Mouse (Mus musculus): ENCODE data around the gene Gm10134. TPM values are rescaled to one million over a fixed set of nuclear protein-coding genes. Genes with fewer than 3 reads are reported as not detected.
A peak's percentile ranks its signal among the peaks of the same experiment; 100 is the strongest.

The Gm10134 gene
- not detected in 2 replicates for total RNA-seq (2014; rRNA removed; ENCODE audit: low replicate concordance)
- polyA plus RNA-seq (2015; fragmentation: Nextera tagmentation; extraction: Ambion mirVana) = 0.49 TPM in 1 of 2 replicates, not detected in the other

- ATAC-seq (ENCODE audit: insufficient read depth, low read depth) (no peak), DNase-seq (ENCODE audit: low spot score) (no peak)
- Histone ChIP-seq H3K27ac (ENCODE audit: low read depth) (no peak within 1 kb of the TSS), H3K27me3 (ENCODE audit: control insufficient read depth, insufficient read depth, low read length) (no peaks in the 10 kb centered on the region), H3K36me3 (replicated peaks; ENCODE audit: control insufficient read depth, insufficient read depth, low read length) (no peaks in the 10 kb centered on the region), H3K4me2 (ENCODE audit: low read depth, low read length) (no peak within 1 kb of the TSS), H3K4me3 (ENCODE audit: low read depth, low read length) (no peak within 1 kb of the TSS), H3K9me3 (replicated peaks; ENCODE audit: control insufficient read depth, low read length) (no peaks in the 10 kb centered on the region), H3K9ac (replicated peaks; ENCODE audit: low read depth, low read length) (no peak within 1 kb of the TSS), H3K4me1 (ENCODE audit: control insufficient read depth, insufficient read depth) (no peaks in the 10 kb centered on the region)
- 46% methylated on average over 3 of the region's 3 CpGs for WGBS
- no peak for TF ChIP-seq CTCF (IDR thresholded peaks at IDR 0.05; ENCODE audit: low read depth)
- TF ChIP-seq EP300 (IDR thresholded peaks at IDR 0.05; ENCODE audit: low read depth) = no peak
These were observed at the start of gene Gm10134 for GRCm38 (mm10) chr2:28505795-28506194. Gene Gm10134, plus strand, starts transcription at chr2:28506095.

GRCm38 (mm10) chr2:28456616-28457015 is 49.3 kb upstream of the Gm10134 start:
- Histone ChIP-seq H3K4me2 (ENCODE audit: low read depth, low read length) (no peak overlapping the region), H3K4me1 (ENCODE audit: control insufficient read depth, insufficient read depth) (no peaks in the 10 kb centered on the region), H3K27ac (ENCODE audit: low read depth) (no peak overlapping the region), H3K27me3 (ENCODE audit: control insufficient read depth, insufficient read depth, low read length) (no peaks in the 10 kb centered on the region), H3K36me3 (replicated peaks; ENCODE audit: control insufficient read depth, insufficient read depth, low read length) (no peaks in the 10 kb centered on the region), H3K9me3 (replicated peaks; ENCODE audit: control insufficient read depth, low read length) (no peaks in the 10 kb centered on the region), H3K4me3 (ENCODE audit: low read depth, low read length) (no peak overlapping the region), H3K9ac (replicated peaks; ENCODE audit: low read depth, low read length) (no peak overlapping the region)
- TF ChIP-seq EP300 (IDR thresholded peaks at IDR 0.05; ENCODE audit: low read depth) = no peak
- no peak for TF ChIP-seq CTCF (IDR thresholded peaks at IDR 0.05; ENCODE audit: low read depth)
- 69% methylated on average over 1 of the region's 1 CpGs for WGBS
- DNase-seq (ENCODE audit: low spot score) (no peak), ATAC-seq (ENCODE audit: insufficient read depth, low read depth) (no peak)

GRCm38 (mm10) chr2:28463919-28464318 is 42.0 kb upstream of the Gm10134 start:
- H3K4me1 ChIP-seq (ENCODE audit: control insufficient read depth, insufficient read depth) = peaks cover 6% of the 10 kb centered on the region; the same call in 1 of the 2 replicates
- H3K36me3 ChIP-seq (replicated peaks; ENCODE audit: control insufficient read depth, insufficient read depth, low read length) = no peaks in the 10 kb centered on the region
- TF ChIP-seq CTCF (IDR thresholded peaks at IDR 0.05; ENCODE audit: low read depth) (peak; percentile 49), EP300 (IDR thresholded peaks at IDR 0.05; ENCODE audit: low read depth) (no peak)
- H3K4me2 ChIP-seq (ENCODE audit: low read depth, low read length) = no peak overlapping the region
- H3K27me3 ChIP-seq (ENCODE audit: control insufficient read depth, insufficient read depth, low read length) = 0 out of 2 replicates have a peak, but pooled peaks cover 4% of the 10 kb centered on the region
- H3K27ac ChIP-seq (ENCODE audit: low read depth) = no peak overlapping the region
- DNase-seq (ENCODE audit: low spot score) = no peak
- no peak overlapping the region for H3K4me3 ChIP-seq (ENCODE audit: low read depth, low read length)
- no peak overlapping the region for H3K9ac ChIP-seq (replicated peaks; ENCODE audit: low read depth, low read length)
- no peak for ATAC-seq (ENCODE audit: insufficient read depth, low read depth)
- 43% methylated on average over 3 of the region's 3 CpGs for WGBS
- no peaks in the 10 kb centered on the region for H3K9me3 ChIP-seq (replicated peaks; ENCODE audit: control insufficient read depth, low read length)

DNA sequence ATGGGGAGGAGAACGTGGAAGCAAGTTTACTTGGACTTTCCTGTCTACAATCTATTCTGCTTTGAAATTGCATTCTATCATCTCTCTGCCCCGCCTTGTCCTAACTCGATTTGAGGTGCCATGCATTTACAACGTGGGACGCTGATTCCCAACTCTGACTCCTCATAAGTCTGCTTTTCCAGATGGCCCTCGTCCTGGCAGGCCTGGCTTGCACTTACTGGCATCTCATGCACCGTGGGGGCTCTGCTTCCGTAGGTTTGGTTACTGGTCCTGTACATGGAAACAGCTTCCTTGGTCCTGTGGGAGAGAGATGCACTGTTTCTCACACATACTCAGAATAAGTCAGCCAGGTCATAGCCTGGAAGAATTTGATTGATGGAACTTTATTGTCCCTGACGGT is 41.0 kb upstream of the Gm10134 start:
- H3K27ac ChIP-seq (ENCODE audit: low read depth) = no peak overlapping the region
- WGBS = 74% methylated on average over 9 of the region's 9 CpGs
- H3K4me2 ChIP-seq (ENCODE audit: low read depth, low read length) = no peak overlapping the region
- no peak for DNase-seq (ENCODE audit: low spot score)
- no peak for ATAC-seq (ENCODE audit: insufficient read depth, low read depth)
- H3K9me3 ChIP-seq (replicated peaks; ENCODE audit: control insufficient read depth, low read length) = no peaks in the 10 kb centered on the region
- H3K27me3 ChIP-seq (ENCODE audit: control insufficient read depth, insufficient read depth, low read length) = 0 out of 2 replicates have a peak, but pooled peaks cover 4% of the 10 kb centered on the region
- H3K36me3 ChIP-seq (replicated peaks; ENCODE audit: control insufficient read depth, insufficient read depth, low read length) = peaks cover 7% of the 10 kb centered on the region
- H3K9ac ChIP-seq (replicated peaks; ENCODE audit: low read depth, low read length) = no peak overlapping the region
- no peak for TF ChIP-seq CTCF (IDR thresholded peaks at IDR 0.05; ENCODE audit: low read depth)
- no peak for TF ChIP-seq EP300 (IDR thresholded peaks at IDR 0.05; ENCODE audit: low read depth)
- no peak overlapping the region for H3K4me3 ChIP-seq (ENCODE audit: low read depth, low read length)
- peaks cover 6% of the 10 kb centered on the region; the same call in 1 of the 2 replicates for H3K4me1 ChIP-seq (ENCODE audit: control insufficient read depth, insufficient read depth)

- Histone ChIP-seq H3K4me2 (ENCODE audit: low read depth, low read length) (peak within 1 kb of the TSS; percentile 51), H3K9ac (replicated peaks; ENCODE audit: low read depth, low read length) (no peak within 1 kb of the TSS), H3K27me3 (ENCODE audit: control insufficient read depth, insufficient read depth, low read length) (0 out of 2 replicates have a peak, but pooled peaks cover 4% of the 10 kb centered on the region), H3K4me3 (ENCODE audit: low read depth, low read length) (peak within 1 kb of the TSS; percentile 16), H3K9me3 (replicated peaks; ENCODE audit: control insufficient read depth, low read length) (no peaks in the 10 kb centered on the region), H3K27ac (ENCODE audit: low read depth) (no peak within 1 kb of the TSS), H3K4me1 (ENCODE audit: control insufficient read depth, insufficient read depth) (peaks cover 6% of the 10 kb centered on the region; the same call in 1 of the 2 replicates), H3K36me3 (replicated peaks; ENCODE audit: control insufficient read depth, insufficient read depth, low read length) (peaks cover 17% of the 10 kb centered on the region)
- ATAC-seq (ENCODE audit: insufficient read depth, low read depth) (0 out of 2 replicates have a peak, but pooled peaks have one; percentile 40), DNase-seq (ENCODE audit: low spot score) (peak; percentile 70)
- no peak for TF ChIP-seq CTCF (IDR thresholded peaks at IDR 0.05; ENCODE audit: low read depth)
- no peak for TF ChIP-seq EP300 (IDR thresholded peaks at IDR 0.05; ENCODE audit: low read depth)
- 3% methylated on average over 25 of the region's 25 CpGs for WGBS
These were observed 39.9 kb upstream of the Gm10134 start, which contains the start of gene 1700007K13Rik for GRCm38 (mm10) chr2:28465836-28466518. Gene 1700007K13Rik, minus strand, starts transcription at chr2:28466332.

Measured in heart, postnatal 0 days (tissue).